Mouse (Mus musculus): ENCODE data around the gene Smtn.
A peak's percentile ranks its signal among the peaks of the same experiment; 100 is the strongest.

The Smtn gene

DNA sequence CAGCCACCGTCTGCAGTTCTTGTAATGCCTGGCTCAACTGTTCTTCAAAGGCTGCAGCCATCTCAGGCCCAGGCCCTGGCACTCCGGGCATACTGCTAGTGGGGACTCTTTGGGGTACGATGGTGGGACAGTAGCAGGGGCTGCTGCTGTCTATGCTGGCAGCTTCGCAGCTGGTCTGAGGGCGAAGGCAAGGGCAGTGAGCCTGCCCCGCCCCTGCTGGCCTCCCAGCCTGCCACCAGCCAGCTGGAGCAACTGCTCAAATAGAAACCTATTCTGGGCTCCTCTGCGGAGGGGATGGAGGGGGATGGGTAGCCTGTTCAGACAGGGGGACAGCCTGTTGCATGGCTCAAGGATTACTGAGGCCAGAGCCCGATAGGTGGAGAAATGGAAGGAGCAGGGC, 12.6 kb downstream of the Smtn start:
- no peak for DNase-seq (ENCODE audit: low spot score in 2 of 2)

DNA sequence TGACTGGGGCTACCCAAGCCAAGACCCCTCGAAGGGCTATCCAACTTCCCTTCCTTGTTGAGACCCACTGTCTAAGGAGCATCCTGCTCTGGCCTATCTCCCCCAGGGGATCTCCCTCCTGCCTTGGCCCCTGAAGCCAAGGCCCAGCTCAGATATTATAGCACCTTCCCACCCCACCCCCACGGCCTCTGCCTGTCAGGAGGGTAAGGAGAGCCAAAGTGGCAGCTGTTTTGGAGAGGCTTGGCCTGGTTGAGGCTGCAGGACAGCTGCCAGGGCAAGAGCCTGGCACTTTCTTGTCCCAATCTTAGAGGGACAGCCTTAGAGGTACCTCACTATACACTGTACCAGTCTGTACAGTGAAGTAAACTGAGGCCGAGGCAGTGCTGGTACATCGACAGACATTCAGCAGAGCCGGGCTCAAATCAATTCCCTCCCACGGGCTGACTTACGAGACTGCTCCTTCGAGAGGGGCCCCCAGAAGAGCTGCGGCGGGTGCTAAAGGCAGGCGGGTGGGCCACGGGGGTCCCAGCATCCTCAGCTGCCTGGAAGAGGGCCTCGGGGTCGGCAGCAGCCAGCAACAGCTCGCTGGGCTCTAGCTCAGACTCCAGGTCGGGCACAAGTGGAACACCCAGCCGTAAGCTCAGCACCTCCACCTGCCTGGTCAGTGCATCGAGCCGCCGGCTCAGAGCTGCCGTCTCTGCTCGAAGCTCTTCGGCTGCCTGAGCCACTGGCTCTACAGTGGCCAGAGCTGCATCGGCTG, 13.3 kb downstream of the Smtn start:
- DNase-seq (ENCODE audit: low spot score in 2 of 2): no peak

DNA sequence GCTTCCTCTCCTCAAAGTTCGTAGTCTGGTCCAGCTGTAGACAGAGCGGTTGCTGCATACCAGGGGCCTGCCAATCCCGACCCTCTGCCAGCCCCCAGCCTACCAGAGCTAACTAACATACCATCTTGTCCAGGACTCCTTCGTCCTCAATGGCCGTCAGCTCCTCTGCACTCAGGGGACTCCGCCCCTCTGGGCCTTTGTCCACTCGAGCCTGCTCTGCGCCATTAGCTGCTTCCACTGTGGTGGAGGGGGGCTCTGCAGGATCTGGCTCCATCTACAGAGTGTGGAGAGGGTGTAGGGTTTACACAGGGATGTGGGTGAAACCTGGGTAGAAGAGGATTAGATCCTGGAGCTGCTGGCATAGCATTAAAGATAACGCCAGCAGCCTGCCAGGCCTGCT, 14.2 kb downstream of the Smtn start:
- DNase-seq (ENCODE audit: low spot score in 2 of 2): no peak

DNA sequence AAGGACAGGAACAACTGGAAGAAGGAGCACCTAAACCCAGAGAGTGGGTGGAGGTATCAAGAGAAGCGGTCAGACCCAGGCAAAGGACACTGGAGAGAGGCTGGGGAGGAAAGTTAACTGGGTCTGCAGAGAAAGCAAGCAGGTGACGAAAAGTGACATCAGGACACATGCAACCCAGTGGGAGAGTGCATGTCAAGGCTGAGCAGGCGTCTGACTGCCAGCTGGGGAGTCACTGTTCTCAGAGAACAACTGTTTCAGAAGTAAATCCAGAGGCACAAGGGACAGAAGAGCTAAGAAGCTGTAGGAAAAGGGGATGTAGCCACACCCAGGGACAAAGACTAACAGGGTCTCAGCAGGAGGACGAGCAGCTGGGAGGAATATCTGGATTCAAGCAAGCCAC, 14.9 kb downstream of the Smtn start:
- no peak for DNase-seq (ENCODE audit: low spot score in 2 of 2)

DNA sequence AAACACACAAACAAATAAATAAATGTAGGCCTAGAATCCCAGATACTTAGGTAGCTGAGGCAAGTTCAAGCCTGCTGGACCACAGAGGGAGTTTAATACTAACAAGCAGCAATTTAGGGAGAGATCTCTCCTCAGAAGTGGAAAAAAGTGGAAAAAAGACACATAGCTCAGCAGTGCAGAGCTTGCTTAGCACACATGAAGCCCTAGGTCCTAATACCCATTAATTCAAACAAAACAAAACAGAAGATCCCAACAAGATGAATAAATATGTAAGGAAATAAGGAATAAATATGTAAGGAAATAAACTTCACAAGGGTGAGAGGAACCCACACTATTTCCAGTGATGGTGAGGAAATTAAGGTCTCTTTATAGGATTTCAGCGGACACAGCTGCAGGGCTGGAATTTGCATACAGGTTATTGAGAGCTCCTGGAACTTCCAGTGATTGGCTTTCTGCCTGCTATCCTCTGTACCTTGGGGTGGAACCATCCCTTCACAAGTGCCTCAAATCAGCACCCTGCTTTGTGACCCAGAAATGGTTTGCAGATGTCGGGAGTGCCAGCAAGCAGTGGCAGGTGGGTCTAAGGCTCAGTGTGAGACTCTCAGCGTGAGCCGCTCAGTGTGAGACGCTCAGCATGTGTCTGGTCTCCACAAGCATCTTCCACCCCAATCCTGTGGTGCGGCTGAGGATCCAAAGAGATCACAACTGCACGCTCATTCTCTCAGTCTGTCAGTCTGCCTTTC, 16.4 kb downstream of the Smtn start:
- no peak for DNase-seq (ENCODE audit: low spot score in 2 of 2)

DNA sequence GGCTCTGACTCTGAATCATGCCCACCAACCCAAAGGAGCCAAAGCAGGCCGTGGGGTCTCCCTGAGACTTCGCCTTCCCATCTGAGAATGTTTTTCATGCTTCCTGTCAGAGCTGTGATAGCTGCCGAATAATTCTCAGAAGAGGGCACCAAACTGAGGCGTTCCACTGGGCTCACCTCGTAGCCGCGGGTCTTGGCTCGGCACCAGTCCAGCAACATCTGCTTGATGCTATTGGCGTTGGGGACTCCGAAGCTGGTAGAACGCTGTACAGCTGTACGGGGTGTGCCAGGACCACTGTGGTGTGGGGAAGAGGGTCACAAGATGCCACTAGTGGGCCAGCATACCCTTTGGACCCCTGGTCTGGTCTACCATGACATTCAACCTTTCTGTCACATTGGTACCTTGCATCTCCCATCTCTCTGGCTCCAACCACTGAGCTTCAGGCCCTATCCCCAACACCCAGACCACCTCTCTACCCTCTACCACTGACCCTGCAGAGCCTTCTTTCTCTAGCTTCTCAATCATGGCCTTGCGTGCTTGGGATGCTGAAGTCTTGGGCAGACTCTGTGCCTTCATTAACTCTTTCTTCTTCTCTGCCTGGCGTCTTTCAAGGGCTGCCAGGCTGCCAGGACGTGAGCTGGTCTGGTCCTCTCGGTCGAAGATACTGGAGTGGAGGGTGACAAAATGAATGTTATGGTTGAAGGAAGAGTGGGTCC, 18.0 kb downstream of the Smtn start:
- DNase-seq (ENCODE audit: low spot score in 2 of 2): no peak

DNA sequence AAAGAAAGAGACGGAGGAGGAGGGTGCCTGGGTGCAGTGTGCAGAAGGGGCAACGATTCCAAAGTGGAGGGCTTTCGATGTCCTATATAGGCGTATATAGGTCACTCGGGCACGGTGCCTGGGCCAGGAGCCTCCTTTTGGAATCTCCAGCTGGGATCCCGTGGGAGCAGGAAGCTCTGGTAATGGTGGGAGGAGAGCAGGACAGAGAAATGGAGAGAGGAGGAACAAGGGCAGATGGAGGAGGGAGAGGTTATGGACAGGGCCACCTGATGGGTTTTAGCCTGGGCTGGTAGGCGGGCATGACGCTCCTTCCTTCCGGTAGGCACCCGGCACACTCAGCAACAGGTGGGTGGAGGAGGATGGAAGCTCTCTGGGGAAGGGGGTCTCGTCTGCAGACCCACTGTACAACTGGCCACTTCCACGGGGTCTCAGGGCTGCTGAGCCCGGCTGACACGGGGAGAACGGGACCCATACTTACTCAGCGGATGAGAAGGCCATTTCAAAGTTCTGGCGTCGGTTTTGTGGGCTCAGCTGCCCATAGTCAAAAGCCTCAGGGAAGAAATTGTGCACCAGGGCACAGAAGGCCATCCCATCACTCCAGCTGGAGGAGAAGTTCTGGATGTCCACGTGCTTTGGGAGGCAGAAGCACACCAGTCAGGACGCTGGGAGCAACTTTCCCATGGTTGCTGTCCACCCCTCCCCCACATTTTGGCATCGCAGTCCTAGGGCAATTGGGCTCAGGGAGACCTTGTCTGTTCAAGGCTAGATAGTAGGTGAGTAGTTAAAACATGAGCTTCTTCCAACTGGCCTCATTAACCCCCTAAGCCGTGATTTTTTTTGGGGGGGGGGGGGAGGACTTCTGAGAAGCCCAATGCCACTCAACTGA, 18.8 kb downstream of the Smtn start:
- DNase-seq (ENCODE audit: low spot score in 2 of 2): no peak

DNA sequence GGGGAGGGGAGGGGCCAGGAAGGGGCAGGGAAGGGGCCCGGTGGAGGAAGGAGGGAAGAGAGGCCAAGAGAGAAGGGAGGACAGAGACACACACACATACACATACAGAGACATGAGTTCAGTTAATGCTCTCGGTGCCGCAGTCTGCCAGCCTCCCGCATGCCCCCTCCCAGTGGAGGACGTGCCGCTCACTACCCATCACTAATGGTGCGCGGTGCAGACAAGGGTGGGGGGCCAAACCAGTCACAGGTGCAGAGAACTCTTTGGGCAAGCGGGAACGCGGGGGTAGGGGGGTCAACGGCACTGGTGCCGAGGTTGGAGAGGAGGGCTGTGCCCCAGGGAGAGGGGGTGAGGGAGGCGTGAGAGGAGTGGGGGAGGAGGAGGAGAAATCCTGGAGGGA, 19.5 kb downstream of the Smtn start:
- DNase-seq (ENCODE audit: low spot score in 2 of 2): no peak

DNA sequence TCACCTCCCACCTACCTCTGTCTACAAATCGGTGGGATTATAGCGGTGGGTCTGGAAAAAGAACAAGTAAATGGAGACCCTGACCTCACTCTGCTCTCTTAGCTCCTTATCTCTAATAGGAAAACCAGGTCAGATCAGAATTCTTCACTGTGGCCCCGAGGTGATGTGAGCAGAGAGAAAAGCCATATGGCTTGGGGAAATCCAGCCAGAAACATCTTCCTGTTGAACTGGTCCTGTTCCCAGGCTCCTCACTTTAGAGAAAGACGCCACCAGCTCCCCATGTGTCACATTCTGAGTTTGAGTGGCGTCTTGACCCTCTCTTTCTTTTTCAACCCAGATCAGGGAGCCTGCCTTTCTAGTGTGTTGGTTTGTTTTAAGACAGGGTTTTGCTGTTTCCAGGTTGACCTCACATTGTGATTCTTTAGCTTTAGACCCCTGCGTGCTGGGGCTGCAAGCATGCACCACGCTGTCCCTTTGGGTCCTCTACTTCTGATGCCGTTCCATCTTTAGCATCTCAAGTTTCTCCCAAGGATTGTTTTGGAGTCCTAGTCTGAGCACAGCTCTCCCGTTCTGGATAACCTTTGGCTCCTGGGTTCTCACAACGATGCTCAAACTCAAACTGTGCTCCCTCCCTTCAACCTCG, 20.5 kb downstream of the Smtn start:
- no peak for DNase-seq (ENCODE audit: low spot score in 2 of 2)

DNA sequence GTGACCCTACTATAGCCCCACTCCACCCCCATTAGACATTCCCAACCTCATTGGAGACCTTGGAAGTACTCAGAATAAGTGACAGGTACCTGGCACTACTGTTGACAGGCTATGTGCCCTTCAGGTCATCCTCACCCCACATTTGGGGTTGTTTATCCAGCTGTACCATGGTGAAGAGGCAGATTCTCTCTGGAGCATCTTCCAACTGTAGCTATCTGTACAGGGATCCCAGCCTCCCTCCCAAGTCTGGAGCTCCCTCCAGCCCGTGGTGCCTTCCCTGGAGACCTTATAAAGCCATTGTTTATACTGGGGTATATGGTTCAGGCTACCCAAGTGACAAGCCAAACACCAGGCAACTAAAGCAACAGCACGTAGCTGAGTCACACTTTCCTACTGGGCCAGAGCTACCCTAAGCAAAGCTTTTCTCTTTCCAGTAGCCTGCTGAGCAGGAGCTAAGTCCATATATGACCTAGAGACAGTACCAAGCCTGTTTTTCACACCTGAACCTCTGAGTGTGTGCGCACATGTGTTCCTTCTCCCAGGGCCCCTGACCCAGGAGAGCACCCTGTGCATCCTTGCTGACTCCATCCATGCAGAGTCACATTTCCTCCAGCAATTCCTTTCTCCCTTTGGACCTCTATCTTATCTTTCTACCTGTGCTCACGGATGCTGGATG, 21.2 kb downstream of the Smtn start:
- no peak for DNase-seq (ENCODE audit: low spot score in 2 of 2)

DNA sequence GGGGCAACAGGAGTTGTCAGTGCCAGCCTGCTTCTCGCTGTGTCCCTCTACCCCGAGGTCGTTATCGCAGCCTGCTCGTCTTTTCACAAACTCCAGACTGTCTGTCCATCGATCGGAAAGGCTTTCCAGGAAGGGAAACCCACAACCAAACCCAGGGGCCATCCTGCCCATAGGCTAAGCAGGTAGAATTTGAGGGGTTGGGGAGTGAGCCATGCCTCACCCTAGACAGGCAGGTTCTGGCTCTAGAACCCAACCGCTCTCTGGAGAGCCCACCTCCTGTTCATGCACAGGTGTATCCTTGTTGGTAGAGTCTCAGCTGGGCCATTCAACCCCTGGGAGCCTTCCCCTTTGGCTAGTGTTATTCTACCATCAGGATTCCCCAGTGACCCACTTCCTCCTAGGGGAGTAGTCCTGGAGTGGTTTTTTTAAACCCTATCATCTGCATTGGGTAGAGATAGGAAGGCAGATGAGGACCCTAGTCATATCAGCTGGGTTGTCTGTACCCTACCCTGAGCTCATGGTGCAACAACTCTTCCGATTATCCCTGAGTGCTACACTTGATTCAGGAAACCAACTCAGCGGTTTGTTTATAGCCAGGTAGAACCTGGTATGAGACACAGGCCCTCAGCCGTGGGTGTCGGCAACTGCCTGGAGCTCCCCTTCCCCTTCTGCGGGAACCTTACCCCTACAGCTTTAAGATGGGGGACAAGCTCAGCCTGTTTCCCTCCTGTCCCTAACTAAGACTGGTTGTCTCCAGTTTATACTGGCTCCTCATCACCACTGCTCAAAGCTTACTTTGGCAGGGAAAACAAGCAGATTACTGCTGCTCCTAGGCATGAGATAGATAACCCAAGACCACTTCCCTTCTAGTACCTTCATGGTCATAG, 22.3 kb downstream of the Smtn start:
- no peak for DNase-seq (ENCODE audit: low spot score in 2 of 2)

DNA sequence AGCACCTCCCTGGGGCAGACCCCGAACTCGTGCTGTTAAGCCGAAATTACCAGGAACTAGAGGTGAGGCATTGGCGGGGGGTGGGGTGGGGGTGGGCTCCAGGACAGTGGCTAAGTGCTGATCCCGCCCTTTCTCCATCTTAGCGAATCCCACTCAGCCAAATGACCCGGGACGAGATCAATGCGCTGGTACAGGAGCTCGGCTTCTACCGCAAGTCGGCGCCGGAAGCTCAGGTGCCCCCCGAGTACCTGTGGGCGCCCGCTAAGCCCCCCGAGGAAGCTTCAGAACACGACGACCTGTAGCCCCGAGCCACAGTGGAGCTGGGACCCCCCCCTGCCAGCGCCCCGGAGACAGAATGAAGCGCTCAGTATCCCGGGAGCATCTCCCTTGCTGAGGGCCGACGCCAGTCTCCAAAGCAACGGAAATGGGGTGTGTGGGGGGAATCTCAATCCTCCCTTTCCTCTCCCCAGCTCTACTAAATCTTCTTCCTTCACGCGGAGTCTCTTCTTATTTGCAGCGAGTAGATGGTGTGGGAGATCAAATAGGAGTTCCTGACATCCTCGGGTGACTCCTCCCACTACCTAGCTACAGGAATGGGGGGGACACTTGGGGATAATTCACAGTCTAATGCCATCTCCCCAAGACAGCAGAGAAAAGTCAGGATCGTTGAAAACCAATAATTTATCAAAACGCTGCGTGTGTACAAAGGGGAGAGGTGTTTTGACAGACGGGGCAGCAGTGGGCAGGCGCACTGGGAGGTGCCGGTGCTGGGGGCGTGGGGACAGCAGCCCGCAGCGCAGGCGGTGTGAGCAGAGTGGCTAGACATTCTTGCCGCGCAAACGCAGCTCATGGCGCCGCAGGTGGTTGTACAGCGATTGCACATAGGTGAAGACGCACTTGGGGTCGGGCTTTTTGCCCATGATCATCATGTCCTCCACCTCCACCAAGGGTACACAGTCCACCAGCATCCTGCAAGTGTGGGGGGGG, 23.3 kb downstream of the Smtn start:
- DNase-seq (ENCODE audit: low spot score in 2 of 2): no peak

DNA sequence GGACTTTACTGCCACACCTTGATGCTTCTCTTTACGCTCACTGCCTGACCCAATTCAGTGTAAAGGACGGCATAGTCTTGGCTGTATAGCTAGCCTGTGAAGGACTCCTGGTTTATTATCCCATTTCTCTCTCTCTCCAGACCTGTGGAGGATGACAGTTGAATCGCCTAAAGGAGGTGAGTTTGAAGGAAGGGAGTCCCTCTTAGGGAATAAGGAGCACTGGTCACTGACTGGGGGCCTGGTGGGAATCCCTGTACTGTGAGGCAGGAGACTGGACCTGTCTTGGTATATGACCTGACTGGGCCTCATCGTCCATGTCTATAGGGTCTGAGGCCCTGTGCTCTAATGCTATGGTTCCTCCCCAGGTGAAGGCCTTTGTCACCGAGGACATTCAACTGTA, 24.3 kb downstream of the Smtn start:
- DNase-seq (ENCODE audit: low spot score in 2 of 2): no peak

DNA sequence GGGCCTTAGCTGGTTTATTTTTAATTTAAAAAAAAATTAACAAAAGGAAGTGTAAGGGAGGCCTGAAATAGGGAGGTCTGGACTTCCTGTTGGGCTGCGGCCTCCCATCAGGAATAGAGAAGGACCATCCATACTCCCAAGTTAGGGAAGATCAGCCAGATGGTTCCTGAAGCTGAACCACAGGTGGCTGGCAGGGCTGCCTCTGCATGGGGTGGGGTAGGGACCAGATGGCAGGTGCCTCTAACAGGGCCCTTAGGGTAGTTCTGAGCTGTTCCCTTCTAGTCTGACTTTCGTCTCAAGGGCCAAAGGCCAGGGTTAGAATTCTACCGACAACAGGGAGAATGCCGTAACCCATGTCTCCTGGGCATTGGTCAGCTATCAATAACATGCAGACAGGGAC, 24.8 kb downstream of the Smtn start:
- DNase-seq (ENCODE audit: low spot score in 2 of 2): no peak

DNA sequence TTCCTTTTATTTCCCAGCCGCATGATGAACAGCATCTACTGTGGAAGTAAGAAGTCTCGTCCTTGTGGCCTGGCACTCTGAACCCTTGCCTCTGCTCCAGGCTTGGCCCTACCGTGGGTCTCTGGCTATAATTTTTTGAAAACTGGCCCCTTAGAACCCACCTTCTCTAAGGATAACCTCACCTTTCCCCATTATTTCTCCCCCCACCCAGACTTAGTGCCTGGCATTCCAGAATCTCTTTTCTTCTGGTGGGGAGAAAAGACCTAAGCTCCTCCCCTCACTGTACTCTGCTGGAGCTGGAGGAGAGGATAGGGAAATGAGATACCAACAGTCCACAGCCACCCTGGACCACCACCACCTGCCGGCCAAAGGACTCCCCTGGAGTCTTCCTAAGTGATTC, 25.2 kb downstream of the Smtn start:
- DNase-seq (ENCODE audit: low spot score in 2 of 2): no peak

DNA sequence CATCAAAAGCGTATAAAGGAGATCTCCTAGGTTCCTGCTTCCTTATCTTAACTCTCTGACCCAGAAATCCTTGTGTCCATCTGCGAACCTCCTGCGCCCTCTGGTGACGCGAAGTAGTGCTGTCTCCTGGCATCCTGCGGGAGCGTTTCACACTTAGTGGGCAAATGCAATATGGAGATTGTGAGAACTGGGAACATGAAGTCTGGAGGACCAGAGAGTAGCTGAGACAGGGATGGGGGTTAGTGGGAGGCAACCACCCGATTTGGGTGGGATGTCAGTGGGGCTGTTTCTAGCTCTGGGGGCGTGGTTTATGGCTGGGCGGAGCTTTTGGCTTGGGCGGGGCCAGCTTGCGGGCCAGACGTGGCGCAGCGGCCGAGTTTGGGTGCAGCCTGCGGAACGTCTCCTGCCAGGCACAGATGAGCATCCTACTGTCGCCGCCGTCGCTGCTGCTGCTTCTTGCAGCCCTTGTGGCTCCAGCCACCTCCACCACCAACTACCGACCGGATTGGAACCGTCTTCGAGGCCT, 25.8 kb downstream of the Smtn start, which contains the start of gene Selenom:
Gene Selenom (plus strand): TSS at position 156 of the 526 bp plus-strand sequence.
- DNase-seq (ENCODE audit: low spot score in 2 of 2): peak; percentile 83 to 89

DNA sequence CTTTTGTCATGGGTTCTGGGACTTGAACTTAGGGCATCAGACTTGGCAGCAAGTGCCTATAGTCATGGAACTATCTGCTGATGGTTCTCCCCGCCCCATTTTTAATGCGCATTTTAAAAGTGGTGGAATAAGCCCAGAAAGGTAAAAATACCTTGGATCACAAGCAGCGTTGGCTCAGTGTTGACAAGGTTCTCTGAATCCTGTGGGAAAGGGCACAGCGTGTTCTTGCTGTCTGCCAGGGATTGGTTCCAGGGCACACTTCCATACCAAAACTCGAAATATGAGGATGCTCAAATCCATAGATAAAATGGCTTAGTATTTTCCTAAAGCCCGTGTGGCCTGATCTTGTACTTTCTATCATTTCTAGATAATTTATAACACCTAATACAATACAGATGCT, 27.1 kb downstream of the Smtn start:
- no peak for DNase-seq (ENCODE audit: low spot score in 2 of 2)

DNA sequence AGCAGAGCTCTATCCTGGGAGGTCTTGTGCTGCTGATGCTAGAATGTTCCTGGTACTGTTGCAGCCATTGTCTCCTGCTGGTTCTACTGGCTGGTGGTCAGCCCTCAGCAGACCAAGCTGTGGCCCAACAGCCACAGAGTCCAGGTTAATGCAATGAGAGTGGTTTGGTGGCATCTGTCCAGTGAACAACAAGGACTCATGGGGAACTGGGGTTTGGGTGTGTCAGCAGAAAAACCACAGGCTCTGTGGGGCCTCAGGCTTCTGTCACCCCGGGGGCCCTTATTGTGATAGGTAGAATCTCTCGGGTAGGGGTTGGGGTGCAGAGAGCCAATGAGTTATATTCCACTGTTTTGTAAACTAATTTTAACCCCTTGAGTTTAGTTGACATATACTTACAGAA, 30.1 kb downstream of the Smtn start:
- DNase-seq (ENCODE audit: low spot score in 2 of 2): no peak

Measured in frontal cortex, postnatal 10 days (tissue).